Mouse (Mus musculus): ENCODE results near the gene Dctd. TPM values are rescaled to one million over a fixed set of nuclear protein-coding genes. Genes with fewer than 3 reads are reported as not detected.

The Dctd gene
- 0.06 TPM in 1 of 2 replicates, not detected in the other for polyA plus RNA-seq (2012)

- TF ChIP-seq GATA1 (IDR thresholded peaks at IDR 0.05; ENCODE audit: low read length) (no peak), TAL1 (IDR thresholded peaks at IDR 0.05; ENCODE audit: low read length) (no peak)
- H3K9me3 ChIP-seq (ENCODE audit: control insufficient read depth, low read length): no peaks in the 10 kb centered on the region
- H3K4me1 ChIP-seq (ENCODE audit: control insufficient read depth): no peaks in the 10 kb centered on the region
- no peaks in the 10 kb centered on the region for H3K36me3 ChIP-seq (ENCODE audit: control insufficient read depth)
- H3K4me3 ChIP-seq (replicated peaks): no peak within 1 kb of the TSS
- H3K27me3 ChIP-seq (ENCODE audit: control insufficient read depth): no peaks in the 10 kb centered on the region
Measured at GRCm38 (mm10) chr8:48098792-48099191, at the start of gene Dctd. Dctd (plus strand) TSS chr8:48099092.

- TF ChIP-seq GATA1 (IDR thresholded peaks at IDR 0.05; ENCODE audit: low read length) (no peak), TAL1 (IDR thresholded peaks at IDR 0.05; ENCODE audit: low read length) (no peak)
Measured at GRCm38 (mm10) chr8:48053611-48054010, 45.3 kb upstream of the Dctd start.

GRCm38 (mm10) chr8:48063526-48064072 lies 35.3 kb upstream of the Dctd start:
- TF ChIP-seq GATA1 (IDR thresholded peaks at IDR 0.05; ENCODE audit: low read length) (no peak), TAL1 (IDR thresholded peaks at IDR 0.05; ENCODE audit: low read length) (no peak)
- no peaks in the 10 kb centered on the region for H3K27me3 ChIP-seq (ENCODE audit: control insufficient read depth)
- H3K4me1 ChIP-seq (ENCODE audit: control insufficient read depth): no peaks in the 10 kb centered on the region
- no peaks in the 10 kb centered on the region for H3K36me3 ChIP-seq (ENCODE audit: control insufficient read depth)
- no peaks in the 10 kb centered on the region; the same call in 1 of the 2 replicates for H3K9me3 ChIP-seq (ENCODE audit: control insufficient read depth, low read length)
- no peak overlapping the region for H3K4me3 ChIP-seq (replicated peaks)

More at GRCm38 (mm10) chr8:48053611-48054010, 45.3 kb upstream of the Dctd start:
- Histone ChIP-seq H3K36me3 (ENCODE audit: control insufficient read depth) (no peaks in the 10 kb centered on the region), H3K9me3 (ENCODE audit: control insufficient read depth, low read length) (no peaks in the 10 kb centered on the region), H3K4me1 (ENCODE audit: control insufficient read depth) (no peaks in the 10 kb centered on the region), H3K4me3 (replicated peaks) (no peak overlapping the region), H3K27me3 (ENCODE audit: control insufficient read depth) (no peaks in the 10 kb centered on the region)

- H3K27me3 ChIP-seq (ENCODE audit: control insufficient read depth): no peaks in the 10 kb centered on the region
- H3K36me3 ChIP-seq (ENCODE audit: control insufficient read depth): no peaks in the 10 kb centered on the region
- H3K4me1 ChIP-seq (ENCODE audit: control insufficient read depth): no peaks in the 10 kb centered on the region
- H3K4me3 ChIP-seq (replicated peaks): no peak overlapping the region
- no peaks in the 10 kb centered on the region for H3K9me3 ChIP-seq (ENCODE audit: control insufficient read depth, low read length)
- TF ChIP-seq GATA1 (IDR thresholded peaks at IDR 0.05; ENCODE audit: low read length) (no peak), TAL1 (IDR thresholded peaks at IDR 0.05; ENCODE audit: low read length) (no peak)
Measured at GRCm38 (mm10) chr8:48074149-48074548, 24.7 kb upstream of the Dctd start.

GRCm38 (mm10) chr8:48082343-48082742 lies 16.5 kb upstream of the Dctd start:
- Histone ChIP-seq H3K4me1 (ENCODE audit: control insufficient read depth) (no peaks in the 10 kb centered on the region), H3K36me3 (ENCODE audit: control insufficient read depth) (no peaks in the 10 kb centered on the region), H3K27me3 (ENCODE audit: control insufficient read depth) (no peaks in the 10 kb centered on the region), H3K9me3 (ENCODE audit: control insufficient read depth, low read length) (no peaks in the 10 kb centered on the region), H3K4me3 (replicated peaks) (no peak overlapping the region)
- no peak for TF ChIP-seq TAL1 (IDR thresholded peaks at IDR 0.05; ENCODE audit: low read length)
- no peak for TF ChIP-seq GATA1 (IDR thresholded peaks at IDR 0.05; ENCODE audit: low read length)

GRCm38 (mm10) chr8:48090661-48091060 lies 8.2 kb upstream of the Dctd start:
- Histone ChIP-seq H3K4me3 (replicated peaks) (no peak overlapping the region), H3K9me3 (ENCODE audit: control insufficient read depth, low read length) (no peaks in the 10 kb centered on the region), H3K36me3 (ENCODE audit: control insufficient read depth) (no peaks in the 10 kb centered on the region), H3K4me1 (ENCODE audit: control insufficient read depth) (no peaks in the 10 kb centered on the region), H3K27me3 (ENCODE audit: control insufficient read depth) (no peaks in the 10 kb centered on the region)
- TF ChIP-seq TAL1 (IDR thresholded peaks at IDR 0.05; ENCODE audit: low read length) (no peak), GATA1 (IDR thresholded peaks at IDR 0.05; ENCODE audit: low read length) (no peak)

- H3K4me1 ChIP-seq (ENCODE audit: control insufficient read depth): no peaks in the 10 kb centered on the region
- no peak overlapping the region for H3K4me3 ChIP-seq (replicated peaks)
- no peaks in the 10 kb centered on the region for H3K27me3 ChIP-seq (ENCODE audit: control insufficient read depth)
- TF ChIP-seq TAL1 (IDR thresholded peaks at IDR 0.05; ENCODE audit: low read length) (no peak), GATA1 (IDR thresholded peaks at IDR 0.05; ENCODE audit: low read length) (no peak)
- no peaks in the 10 kb centered on the region for H3K36me3 ChIP-seq (ENCODE audit: control insufficient read depth)
- no peaks in the 10 kb centered on the region for H3K9me3 ChIP-seq (ENCODE audit: control insufficient read depth, low read length)
Measured at GRCm38 (mm10) chr8:48095378-48095777, 3.5 kb upstream of the Dctd start.

- Histone ChIP-seq H3K4me1 (ENCODE audit: control insufficient read depth) (no peaks in the 10 kb centered on the region), H3K9me3 (ENCODE audit: control insufficient read depth, low read length) (no peaks in the 10 kb centered on the region), H3K36me3 (ENCODE audit: control insufficient read depth) (no peaks in the 10 kb centered on the region), H3K4me3 (replicated peaks) (no peak overlapping the region), H3K27me3 (ENCODE audit: control insufficient read depth) (no peaks in the 10 kb centered on the region)
- no peak for TF ChIP-seq TAL1 (IDR thresholded peaks at IDR 0.05; ENCODE audit: low read length)
- no peak for TF ChIP-seq GATA1 (IDR thresholded peaks at IDR 0.05; ENCODE audit: low read length)
Measured at GRCm38 (mm10) chr8:48097131-48097794, 1.6 kb upstream of the Dctd start.

- TF ChIP-seq TAL1 (IDR thresholded peaks at IDR 0.05; ENCODE audit: low read length) (no peak), GATA1 (IDR thresholded peaks at IDR 0.05; ENCODE audit: low read length) (no peak)
- Histone ChIP-seq H3K4me3 (replicated peaks) (no peak overlapping the region), H3K9me3 (ENCODE audit: control insufficient read depth, low read length) (no peaks in the 10 kb centered on the region), H3K27me3 (ENCODE audit: control insufficient read depth) (no peaks in the 10 kb centered on the region), H3K36me3 (ENCODE audit: control insufficient read depth) (no peaks in the 10 kb centered on the region), H3K4me1 (ENCODE audit: control insufficient read depth) (no peaks in the 10 kb centered on the region)
Measured at GRCm38 (mm10) chr8:48098081-48098639, 732 bp upstream of the Dctd start.
